Mouse (Mus musculus) myocyte (in vitro differentiated cells): Measurements from ENCODE around the gene Snapin. TPM values are rescaled to one million over a fixed set of nuclear protein-coding genes. Genes with fewer than 3 reads are reported as not detected.

Experiments used
- H3K27me3 ChIP-seq: one replicate; pipeline ENCODE4 v1.6.1; 2011; ENCODE audit not compliant: control insufficient read depth, insufficient read depth, insufficient read length
- H3K36me3 ChIP-seq: one replicate; pipeline ENCODE4 v1.6.1; 2011; ENCODE audit not compliant: control insufficient read depth, insufficient read depth
- H3K4me2 ChIP-seq: one replicate; pipeline ENCODE4 v1.6.1; 2011; ENCODE audit warnings: low read depth, control low read depth
- H3K4me3 ChIP-seq: one replicate; pipeline ENCODE4 v1.5.1; 2011; ENCODE audit warnings: mild to moderate bottlenecking, control low read depth, moderate library complexity
- H3K79me2 ChIP-seq: one replicate; pipeline ENCODE4 v1.6.1; 2011; ENCODE audit not compliant: control insufficient read depth, insufficient read depth
- H3ac ChIP-seq: one replicate; pipeline ENCODE4 v1.6.1; 2011; ENCODE audit not compliant: control insufficient read depth, insufficient read length
- CEBPB ChIP-seq: IDR thresholded peaks from 2 replicates; pipeline ENCODE4 v1.6.1; 2011; ENCODE audit warnings: mild to moderate bottlenecking, moderate library complexity; ENCODE audit not compliant: poor library complexity, insufficient read depth, severe bottlenecking
- E2F4 ChIP-seq: IDR thresholded peaks from one replicate; pipeline ENCODE4 v1.6.1; 2011; ENCODE audit warnings: mild to moderate bottlenecking, control low read depth, moderate library complexity; ENCODE audit not compliant: insufficient read depth
- MAX ChIP-seq: IDR thresholded peaks from one replicate; pipeline ENCODE4 v1.6.1; 2011; ENCODE audit warnings: low read depth, mild to moderate bottlenecking, control low read depth
- MYOD1 ChIP-seq, 3 experiments: IDR thresholded peaks; one replicate each; pipeline ENCODE4 v1.6.1; 2011; ENCODE audit warnings: control low read depth in 2 of 3, low read depth in 2 of 3, mild to moderate bottlenecking in 2 of 3, moderate library complexity in 1 of 3; ENCODE audit not compliant: insufficient read length in 2 of 3, control insufficient read depth in 1 of 3
- MYOG ChIP-seq, 3 experiments: IDR thresholded peaks; one replicate each; pipeline ENCODE4 v1.6.1; 2011; ENCODE audit warnings: control low read depth in 2 of 3, low read depth in 2 of 3, mild to moderate bottlenecking in 2 of 3; ENCODE audit not compliant: insufficient read length in 2 of 3, control insufficient read depth in 1 of 3, insufficient read depth in 1 of 3
- POLR2A ChIP-seq: IDR thresholded peaks from one replicate; pipeline ENCODE4 v1.6.1; 2011; ENCODE audit warnings: low read depth, mild to moderate bottlenecking, control low read depth, moderate library complexity; ENCODE audit not compliant: insufficient read length
- POLR2AphosphoS2 ChIP-seq: IDR thresholded peaks from one replicate; pipeline ENCODE4 v1.6.1; 2011; ENCODE audit warnings: low read depth, control low read depth; ENCODE audit not compliant: insufficient read length
- REST ChIP-seq: IDR thresholded peaks from one replicate; pipeline ENCODE4 v1.6.1; 2011; ENCODE audit warnings: mild to moderate bottlenecking, control low read depth, moderate library complexity; ENCODE audit not compliant: insufficient read depth, insufficient read length
- SRF ChIP-seq: IDR thresholded peaks from one replicate; pipeline ENCODE4 v1.6.1; 2011; ENCODE audit warnings: low read depth; ENCODE audit not compliant: control insufficient read depth, insufficient read length
- TCF12 ChIP-seq: IDR thresholded peaks from one replicate; pipeline ENCODE4 v1.6.1; 2011; ENCODE audit warnings: mild to moderate bottlenecking, control low read depth; ENCODE audit not compliant: poor library complexity, insufficient read depth, severe bottlenecking
- TCF3 ChIP-seq: IDR thresholded peaks from one replicate; pipeline ENCODE4 v1.6.1; 2011; ENCODE audit warnings: low read depth, control low read depth; ENCODE audit not compliant: insufficient read length
- USF1 ChIP-seq: IDR thresholded peaks from one replicate; pipeline ENCODE4 v1.6.1; 2011; ENCODE audit warnings: low read depth, mild to moderate bottlenecking, control low read depth, moderate library complexity
- polyA plus RNA-seq: library from polyadenylated mRNA; unstranded; fragments of >200 nt; fragmentation: generic; extraction: Trizol; gene quantifications from one replicate; pipeline ENCODE4 v1.2.1, GENCODE M21; 2012; ENCODE audit warnings: missing spikeins

Gene Snapin
- polyA plus RNA-seq, 1 experiment: 33.7 TPM

GRCm38 (mm10) chr3:90460315-90460714 lies 30.5 kb downstream of the Snapin start:
- Histone ChIP-seq H3K4me2 (no peak overlapping the region), H3K27me3 (peaks cover 9% of the 10 kb centered on the region), H3K79me2 (no peaks in the 10 kb centered on the region), H3K4me3 (no peak overlapping the region), H3ac (no peak overlapping the region), H3K36me3 (no peaks in the 10 kb centered on the region)
- TF ChIP-seq MYOD1 (IDR thresholded peaks at IDR 0.05; ENCODE audit: control insufficient read depth in 1 of 3, insufficient read length in 2 of 3, low read depth in 2 of 3): no peak
- no peak for TF ChIP-seq MAX
- no peak for TF ChIP-seq POLR2A
- no peak for TF ChIP-seq REST
- no peak for TF ChIP-seq E2F4
- TF ChIP-seq TCF12: no peak
- TF ChIP-seq TCF3: no peak
- TF ChIP-seq CEBPB: no peak
- no peak for TF ChIP-seq USF1
- no peak for TF ChIP-seq POLR2AphosphoS2
- TF ChIP-seq SRF: no peak
- no peak for TF ChIP-seq MYOG (IDR thresholded peaks at IDR 0.05; ENCODE audit: control insufficient read depth in 1 of 3, insufficient read depth in 1 of 3, insufficient read length in 2 of 3, low read depth in 2 of 3)

GRCm38 (mm10) chr3:90459727-90460126 lies 31.1 kb downstream of the Snapin start:
- Histone ChIP-seq H3K4me3 (no peak overlapping the region), H3K36me3 (no peaks in the 10 kb centered on the region), H3K27me3 (peaks cover 3% of the 10 kb centered on the region), H3K4me2 (no peak overlapping the region), H3ac (no peak overlapping the region), H3K79me2 (no peaks in the 10 kb centered on the region)
- TF ChIP-seq POLR2A (no peak), MYOG (IDR thresholded peaks at IDR 0.05; ENCODE audit: control insufficient read depth in 1 of 3, insufficient read depth in 1 of 3, insufficient read length in 2 of 3, low read depth in 2 of 3) (no peak), SRF (no peak)

GRCm38 (mm10) chr3:90454931-90455330 lies 35.9 kb downstream of the Snapin start:
- no peak overlapping the region for H3K4me2 ChIP-seq
- H3K36me3 ChIP-seq: no peaks in the 10 kb centered on the region
- H3K27me3 ChIP-seq: no peaks in the 10 kb centered on the region
- H3K4me3 ChIP-seq: no peak overlapping the region
- H3K79me2 ChIP-seq: no peaks in the 10 kb centered on the region
- no peak for TF ChIP-seq MYOD1 (IDR thresholded peaks at IDR 0.05; ENCODE audit: control insufficient read depth in 1 of 3, insufficient read length in 2 of 3, low read depth in 2 of 3)
- no peak for TF ChIP-seq MAX
- TF ChIP-seq USF1: no peak
- TF ChIP-seq E2F4: no peak
- TF ChIP-seq SRF: no peak
- TF ChIP-seq POLR2A: no peak
- no peak for TF ChIP-seq REST
- TF ChIP-seq TCF12: no peak
- TF ChIP-seq POLR2AphosphoS2: no peak
- TF ChIP-seq MYOG (IDR thresholded peaks at IDR 0.05; ENCODE audit: control insufficient read depth in 1 of 3, insufficient read depth in 1 of 3, insufficient read length in 2 of 3, low read depth in 2 of 3): no peak
- no peak overlapping the region for H3ac ChIP-seq

GRCm38 (mm10) chr3:90451396-90452095 lies 39.3 kb downstream of the Snapin start:
- no peak overlapping the region for H3K4me2 ChIP-seq
- H3K79me2 ChIP-seq: no peaks in the 10 kb centered on the region
- H3K36me3 ChIP-seq: no peaks in the 10 kb centered on the region
- H3ac ChIP-seq: no peak overlapping the region
- H3K4me3 ChIP-seq: no peak overlapping the region
- H3K27me3 ChIP-seq: no peaks in the 10 kb centered on the region
- no peak for TF ChIP-seq CEBPB
- no peak for TF ChIP-seq MYOG (IDR thresholded peaks at IDR 0.05; ENCODE audit: control insufficient read depth in 1 of 3, insufficient read depth in 1 of 3, insufficient read length in 2 of 3, low read depth in 2 of 3)
- no peak for TF ChIP-seq SRF
- no peak for TF ChIP-seq REST
- no peak for TF ChIP-seq MAX
- TF ChIP-seq USF1: no peak
- TF ChIP-seq E2F4: no peak
- no peak for TF ChIP-seq TCF12
- TF ChIP-seq MYOD1 (IDR thresholded peaks at IDR 0.05; ENCODE audit: control insufficient read depth in 1 of 3, insufficient read length in 2 of 3, low read depth in 2 of 3): no peak
- no peak for TF ChIP-seq POLR2A

- no peaks in the 10 kb centered on the region for H3K27me3 ChIP-seq
- TF ChIP-seq MYOD1 (IDR thresholded peaks at IDR 0.05; ENCODE audit: control insufficient read depth in 1 of 3, insufficient read length in 2 of 3, low read depth in 2 of 3) (no peak), POLR2A (no peak), MYOG (IDR thresholded peaks at IDR 0.05; ENCODE audit: control insufficient read depth in 1 of 3, insufficient read depth in 1 of 3, insufficient read length in 2 of 3, low read depth in 2 of 3) (no peak), SRF (no peak), CEBPB (no peak), POLR2AphosphoS2 (no peak), TCF3 (no peak), USF1 (no peak), E2F4 (no peak), REST (no peak), TCF12 (no peak), MAX (no peak)
- H3K79me2 ChIP-seq: no peaks in the 10 kb centered on the region
- H3K4me3 ChIP-seq: no peak overlapping the region
- no peak overlapping the region for H3K4me2 ChIP-seq
- H3ac ChIP-seq: no peak overlapping the region
- H3K36me3 ChIP-seq: no peaks in the 10 kb centered on the region
Measured at GRCm38 (mm10) chr3:90450874-90451273, 40.0 kb downstream of the Snapin start.
